Mouse (Mus musculus): Measurements from ENCODE around the gene Pam.
A peak's percentile ranks its signal among the peaks of the same experiment; 100 is the strongest.

The Pam gene

DNA sequence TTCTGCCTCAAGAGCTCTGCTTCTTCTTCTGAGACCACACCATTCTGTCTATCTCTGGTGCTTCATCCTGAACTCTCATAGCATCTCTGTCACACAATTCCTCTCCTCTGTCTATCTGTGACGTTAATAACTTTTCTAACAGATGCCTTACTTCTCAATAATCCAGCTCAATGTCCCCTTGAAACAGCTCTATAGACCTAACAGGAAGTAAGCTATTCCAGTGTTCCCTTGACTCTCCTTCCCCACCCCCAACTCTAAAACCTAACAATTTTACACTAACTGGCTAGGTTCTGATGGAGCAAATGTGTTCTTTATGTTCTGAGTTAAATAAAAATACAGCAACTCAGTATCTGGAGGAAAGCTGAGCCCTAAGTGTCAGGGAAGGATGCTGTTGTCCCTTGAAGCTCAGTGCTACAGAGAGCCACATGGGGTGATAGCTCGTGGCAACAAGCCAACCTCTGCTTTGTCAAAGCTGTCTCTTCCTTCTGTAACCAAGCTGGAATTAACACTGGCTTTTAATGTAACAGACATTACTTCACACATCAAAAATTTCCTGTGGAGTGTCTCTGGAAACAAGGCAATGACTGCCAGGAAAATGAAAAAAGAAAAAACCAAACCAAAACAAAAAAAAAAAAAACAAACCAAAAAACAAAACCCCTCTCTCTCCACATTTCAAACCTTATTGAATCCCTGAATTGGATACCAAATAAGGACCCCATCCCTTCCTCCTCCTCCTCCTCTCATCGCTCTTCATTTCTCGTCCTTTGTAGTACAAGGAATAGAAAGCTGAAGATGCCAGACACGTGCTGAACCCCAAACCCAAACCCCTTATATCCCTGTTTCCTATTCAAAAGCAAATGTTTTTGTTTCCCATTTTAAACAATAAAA, 261.7 kb downstream of the Pam start:
- peak; percentile 62 for DNase-seq (ENCODE audit: low read depth, low spot score)

DNA sequence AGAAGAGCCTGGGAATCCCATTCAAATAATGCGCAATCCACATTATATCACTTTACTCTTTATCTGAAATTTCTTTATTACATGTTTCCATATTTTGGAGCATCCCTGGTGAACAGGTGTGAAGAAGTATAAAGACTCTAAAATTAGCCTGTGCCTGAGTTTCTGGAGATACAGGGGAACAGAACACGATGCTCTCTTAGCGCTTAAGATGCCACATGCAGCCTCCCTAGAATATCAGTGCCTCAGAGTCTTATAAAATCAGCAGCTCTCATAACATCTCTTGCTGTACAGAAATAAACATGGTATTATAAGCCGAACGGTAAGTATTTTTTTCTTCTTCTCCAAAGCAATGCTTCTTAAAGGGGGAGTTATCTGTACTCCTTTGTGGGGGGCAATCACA, 267.4 kb downstream of the Pam start:
- no peak for DNase-seq (ENCODE audit: low read depth, low spot score)

GRCm38 (mm10) chr1:97827566-97827965, 267.9 kb downstream of the Pam start:
- DNase-seq (ENCODE audit: low read depth, low spot score), result no peak

DNA sequence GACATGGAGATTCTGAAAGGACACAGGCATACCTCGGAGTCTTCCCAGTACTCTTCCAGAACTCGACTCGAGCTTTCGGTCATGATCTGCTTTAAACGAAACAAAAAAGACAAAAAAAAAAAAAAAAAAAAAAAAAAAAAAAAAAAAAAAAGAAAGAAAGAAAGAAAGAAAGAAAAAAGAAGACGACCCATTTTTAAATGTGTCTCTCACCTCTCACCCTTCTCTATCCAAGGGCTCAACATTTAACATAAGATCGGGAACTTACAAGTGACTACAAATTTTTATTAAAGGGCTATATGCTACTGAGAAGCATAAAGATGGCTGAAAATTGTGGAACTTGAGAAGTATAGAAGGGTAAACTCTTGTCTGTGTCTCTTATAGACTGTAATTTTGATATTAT, 272.5 kb downstream of the Pam start:
- DNase-seq (ENCODE audit: low read depth, low spot score), result no peak

GRCm38 (mm10) chr1:97822203-97822602, 273.2 kb downstream of the Pam start:
- no peak for DNase-seq (ENCODE audit: low read depth, low spot score)

GRCm38 (mm10) chr1:97821282-97821681, 274.2 kb downstream of the Pam start:
- DNase-seq (ENCODE audit: low read depth, low spot score), result no peak

GRCm38 (mm10) chr1:97809255-97809912, 286.1 kb downstream of the Pam start:
- peak; percentile 34 for DNase-seq (ENCODE audit: low read depth, low spot score)

GRCm38 (mm10) chr1:97804520-97804919, 290.9 kb downstream of the Pam start:
- DNase-seq (ENCODE audit: low read depth, low spot score), result no peak

DNA sequence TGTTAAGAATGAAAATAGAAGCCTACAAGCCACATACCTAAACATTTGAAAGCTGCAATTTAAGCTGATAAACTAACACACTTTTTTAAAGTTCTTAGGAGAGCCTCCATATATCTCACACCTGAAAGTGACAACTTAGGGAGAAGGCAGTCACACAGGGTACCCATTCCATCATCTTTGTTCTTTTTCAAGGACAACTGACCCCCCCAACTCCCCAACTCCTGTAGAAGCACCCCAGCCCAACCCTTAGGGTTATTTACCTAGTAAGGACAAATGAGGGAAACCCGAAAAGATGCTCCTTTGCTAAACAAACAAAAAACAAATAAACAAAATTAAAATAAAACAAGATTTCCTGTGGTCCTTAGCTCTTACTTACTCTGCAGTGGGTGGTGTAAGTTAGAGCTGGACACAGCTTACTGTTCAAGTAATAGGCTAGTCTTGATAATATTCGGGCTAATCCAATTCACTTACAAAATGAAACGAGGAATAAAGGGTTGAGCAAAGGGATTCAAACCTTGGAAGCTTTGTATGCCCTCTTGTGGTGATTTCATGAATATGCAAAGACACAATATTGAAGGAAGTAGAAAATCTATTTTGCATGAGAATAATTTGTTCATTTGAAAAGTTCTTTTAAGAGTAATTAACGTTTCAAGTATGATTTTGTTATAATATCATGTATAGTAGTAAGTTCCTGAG, 293.1 kb downstream of the Pam start:
- DNase-seq (ENCODE audit: low read depth, low spot score), result no peak

DNA sequence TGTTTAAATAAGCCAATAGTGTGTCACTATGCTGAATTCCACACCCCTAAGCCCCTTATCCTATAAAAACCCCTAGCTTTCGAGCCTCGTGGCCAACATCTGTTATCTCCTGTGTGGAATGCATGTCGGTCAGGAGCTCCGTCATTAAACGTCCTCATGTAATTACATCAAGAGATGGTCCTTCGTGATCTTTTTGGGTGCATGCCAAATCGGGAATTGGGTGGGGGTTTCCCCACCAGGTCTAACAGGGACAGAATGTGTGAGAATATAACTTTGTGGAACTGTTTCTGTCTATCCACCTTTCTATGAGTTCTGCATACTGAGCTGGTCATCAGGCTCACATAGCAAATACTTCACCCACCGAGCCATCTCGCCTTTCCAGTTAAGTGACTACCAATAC, 299.5 kb downstream of the Pam start:
- DNase-seq (ENCODE audit: low read depth, low spot score), result no peak

DNA sequence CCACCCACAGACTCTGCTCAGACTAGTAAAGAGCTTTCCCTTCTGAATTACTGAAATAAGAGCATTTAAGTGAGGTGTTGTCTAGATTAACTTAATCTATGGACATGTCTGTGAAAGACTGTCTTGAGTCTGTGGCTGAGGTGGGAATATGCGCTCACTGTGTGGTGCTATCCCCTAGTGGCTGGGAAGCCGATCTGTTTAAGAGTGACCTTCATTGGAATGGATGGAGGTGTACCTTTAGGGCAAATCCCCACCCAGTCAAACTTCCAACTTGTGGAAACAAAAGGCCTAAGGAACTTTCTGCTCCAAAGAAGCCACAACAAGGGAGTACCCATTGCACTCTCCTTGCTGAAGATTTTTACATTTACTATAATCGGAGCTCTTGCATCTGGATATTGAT, 301.3 kb downstream of the Pam start:
- no peak for DNase-seq (ENCODE audit: low read depth, low spot score)

DNA sequence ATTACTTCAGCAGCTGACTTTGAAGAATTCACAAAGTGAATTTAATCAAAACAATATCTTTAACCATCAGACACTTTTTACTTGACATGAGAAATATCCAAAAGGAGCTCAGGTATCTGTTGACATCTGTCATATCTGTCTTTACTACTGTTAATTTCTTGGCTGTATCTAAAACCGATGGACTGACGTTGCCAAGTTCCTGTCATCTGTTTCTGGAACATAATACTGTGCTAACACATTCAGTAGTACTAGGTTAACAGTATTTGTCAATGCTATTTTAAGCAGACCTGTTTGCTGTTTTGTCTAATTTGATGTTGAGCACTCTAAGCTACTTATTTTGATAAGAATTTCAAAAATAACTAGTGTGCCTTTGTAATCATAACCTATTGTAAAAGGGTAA, 307.0 kb downstream of the Pam start:
- DNase-seq (ENCODE audit: low read depth, low spot score), result no peak

GRCm38 (mm10) chr1:97787674-97788073, 307.8 kb downstream of the Pam start:
- no peak for DNase-seq (ENCODE audit: low read depth, low spot score)

- DNase-seq (ENCODE audit: low read depth, low spot score), result no peak
Measured at GRCm38 (mm10) chr1:97785685-97786393, 309.6 kb downstream of the Pam start.

- DNase-seq (ENCODE audit: low read depth, low spot score), result no peak
Measured at GRCm38 (mm10) chr1:97784928-97785327, 310.5 kb downstream of the Pam start.

DNA sequence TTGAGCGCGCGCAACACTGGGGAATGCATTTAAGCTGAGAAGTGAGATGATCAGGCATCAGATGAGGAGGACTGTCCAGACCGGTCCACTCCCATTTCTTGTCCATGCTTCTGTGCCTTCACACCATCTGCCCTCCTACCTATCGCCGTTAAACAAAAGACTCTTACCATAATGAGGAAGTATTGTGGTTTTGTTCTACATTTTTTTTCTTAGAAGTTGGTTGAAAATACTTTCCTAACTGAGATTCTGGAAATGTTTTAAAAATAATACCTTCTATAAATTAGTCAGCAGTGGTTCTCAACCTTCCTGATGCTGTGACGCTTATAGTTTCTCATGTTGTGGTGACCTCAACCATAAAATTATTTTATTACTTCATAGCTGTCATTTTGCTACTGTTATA, 313.8 kb downstream of the Pam start:
- no peak for DNase-seq (ENCODE audit: low read depth, low spot score)

GRCm38 (mm10) chr1:97773973-97774372, 321.5 kb downstream of the Pam start:
- DNase-seq (ENCODE audit: low read depth, low spot score), result no peak

DNA sequence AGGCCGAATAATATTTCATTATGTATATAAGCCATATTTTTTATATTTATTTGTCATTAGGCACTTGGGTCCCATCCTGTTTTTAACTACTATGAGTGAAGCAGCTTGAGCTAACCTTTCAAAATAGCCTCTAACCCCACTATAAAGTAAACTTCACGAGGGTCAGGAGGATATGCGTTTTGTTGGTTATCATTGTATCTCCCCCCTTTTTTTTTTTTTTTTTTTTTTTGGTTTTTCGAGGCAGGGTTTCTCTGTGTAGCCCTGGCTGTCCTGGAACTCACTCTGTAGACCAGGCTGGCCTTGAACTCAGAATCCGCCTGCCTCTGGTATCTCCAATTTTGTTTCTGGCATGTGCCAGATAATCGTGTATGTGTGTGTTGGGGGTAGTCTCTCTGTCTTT, 322.1 kb downstream of the Pam start:
- DNase-seq (ENCODE audit: low read depth, low spot score), result no peak

- DNase-seq (ENCODE audit: low read depth, low spot score), result no peak
Measured at GRCm38 (mm10) chr1:97771727-97772126, 323.7 kb downstream of the Pam start.

- DNase-seq (ENCODE audit: low read depth, low spot score), result no peak
Measured at GRCm38 (mm10) chr1:97771118-97771517, 324.3 kb downstream of the Pam start.

DNA sequence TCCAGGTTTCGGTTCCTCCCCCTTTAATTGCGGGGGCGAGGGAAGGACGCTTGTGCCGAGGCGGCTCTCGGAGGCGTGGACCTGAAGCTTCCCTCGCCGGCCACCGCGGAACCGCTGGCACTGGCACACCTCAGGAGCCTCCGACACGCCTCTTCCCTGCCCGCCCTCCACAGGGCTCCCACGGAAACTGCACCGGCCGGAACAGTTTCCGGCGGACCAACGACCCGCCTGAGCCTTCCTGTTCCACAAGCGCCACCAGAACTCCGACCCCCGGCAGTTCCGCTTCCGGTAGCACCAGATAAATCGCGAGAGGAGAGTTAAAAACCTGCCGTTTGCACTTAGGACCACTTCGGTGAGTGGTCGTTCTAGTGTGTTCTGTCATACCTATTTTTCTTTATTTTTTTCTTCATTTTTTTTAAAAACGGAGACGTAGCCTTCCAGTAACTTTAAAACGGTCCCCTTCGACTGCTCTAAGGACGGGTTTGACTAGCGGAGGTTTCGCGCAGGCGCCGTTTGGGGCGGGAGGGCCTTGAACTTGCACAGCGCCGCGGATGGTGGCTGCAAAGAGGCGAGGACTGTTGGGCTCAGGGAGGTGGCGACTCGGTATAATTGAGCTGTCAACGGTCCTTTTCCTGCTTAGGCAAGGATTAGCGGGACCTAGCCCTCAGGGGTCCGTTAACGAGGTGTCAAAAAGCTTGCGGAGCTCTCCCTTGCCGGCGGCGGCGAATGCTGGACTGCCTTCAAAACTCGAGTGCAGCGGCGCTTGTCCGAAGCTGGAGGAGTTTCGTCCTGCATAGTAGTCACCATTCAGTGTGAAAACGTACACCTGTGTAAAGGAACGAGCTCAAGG, 325.3 kb downstream of the Pam start, which contains the start of the genes Gin1 and Ppip5k2:
TSS of gene Gin1 (plus strand) at position 269 of the 850 bp plus-strand sequence.
TSS of gene Ppip5k2 (minus strand) at position 508 of the 850 bp plus-strand sequence.
- DNase-seq (ENCODE audit: low read depth, low spot score), result peak; percentile 91
